Mouse (Mus musculus) heart, adult 2 months (tissue): ENCODE data around the gene Arhgef10l. TPM values are rescaled to one million over a fixed set of nuclear protein-coding genes. Genes with fewer than 3 reads are reported as not detected.

Experiments used
- DNase-seq, 2 experiments: peaks; one replicate each; pipeline ENCODE4 v3.0.0; 2021
- H3K27ac ChIP-seq: fragments of 200-600 bp; 2 replicates; pipeline ENCODE4 v1.8.1; 2022
- H3K27me3 ChIP-seq: fragments of 200-500 bp; 2 replicates; pipeline ENCODE4 v1.6.1; 2012; ENCODE audit warnings: mild to moderate bottlenecking, low read length, inconsistent platforms, mixed read lengths; ENCODE audit not compliant: control insufficient read depth, insufficient read depth
- H3K36me3 ChIP-seq: fragments of 200-500 bp; 2 replicates; pipeline ENCODE4 v1.6.1; 2012; ENCODE audit warnings: low read length, inconsistent platforms; ENCODE audit not compliant: control insufficient read depth, insufficient read depth
- H3K4me1 ChIP-seq: fragments of 200-500 bp; 2 replicates; pipeline ENCODE4 v1.6.1; 2011; ENCODE audit warnings: low read length; ENCODE audit not compliant: control insufficient read depth, insufficient read depth
- H3K4me3 ChIP-seq: fragments of 200-600 bp; 2 replicates; pipeline ENCODE4 v1.8.1; 2022
- H3K79me2 ChIP-seq: fragments of 200-500 bp; replicated peaks from 2 replicates; pipeline ENCODE4 v1.6.1; 2012; ENCODE audit warnings: mild to moderate bottlenecking, inconsistent platforms, low read length, moderate library complexity, mixed read lengths; ENCODE audit not compliant: control insufficient read depth, insufficient read depth
- H3K9ac ChIP-seq: fragments of 200-500 bp; 2 replicates; pipeline ENCODE4 v1.6.1; 2012; ENCODE audit warnings: low read depth, mild to moderate bottlenecking, control low read depth, inconsistent platforms, low read length, mixed read lengths
- CTCF ChIP-seq: fragments of 200-600 bp; IDR thresholded peaks from 2 replicates; pipeline ENCODE4 v1.8.1; 2022; ENCODE audit warnings: antibody characterized with exemption, mild to moderate bottlenecking, moderate library complexity
- EP300 ChIP-seq: fragments of 200-500 bp; IDR thresholded peaks from 2 replicates; pipeline ENCODE4 v1.6.1; 2011; ENCODE audit warnings: low read depth, low read length, control low read depth; ENCODE audit not compliant: insufficient read depth
- POLR2A ChIP-seq: fragments of 200-500 bp; IDR thresholded peaks from 2 replicates; pipeline ENCODE4 v1.6.1; 2011; ENCODE audit warnings: mild to moderate bottlenecking, low read depth, low read length, control low read depth; ENCODE audit not compliant: insufficient read depth
- WGBS: fragments of 180-500 bp; shearing (Covaris S2); methylation state at CpG from one replicate; pipeline ENCODE4 v1.1.7; 2018; 5-methylcytosine and 5-hydroxymethylcytosine counted together
- intact Hi-C: fragments of 180-260 bp; cut with DNase I; formaldehyde crosslinking; loops from one replicate; pipeline ENCODE4 v1.15.1; 2025
- polyA plus RNA-seq: library from polyadenylated mRNA; depleted of rRNA; stranded (reverse); fragments of >200 nt; gene quantifications from 2 replicates; pipeline ENCODE4 v1.2.3, GENCODE M21; 2012
- total RNA-seq, 2 experiments: library from RNA; stranded (reverse); gene quantifications; 2 replicates each; pipeline ENCODE4 v1.2.3; 2021

Arhgef10l gene
- total and polyA plus RNA-seq, 3 experiments, result 54.7 to 74.4 (median 61.0) TPM

GRCm38 (mm10) chr4:140709111-140709510, 43.3 kb upstream of the Arhgef10l start:
- 92% methylated on average over 7 of the region's 7 CpGs for WGBS
- Histone ChIP-seq H3K4me1 (peaks cover 1% of the 10 kb centered on the region), H3K27me3 (no peaks in the 10 kb centered on the region), H3K36me3 (no peaks in the 10 kb centered on the region), H3K79me2 (no peaks in the 10 kb centered on the region), H3K27ac (no peak overlapping the region), H3K4me3 (no peak overlapping the region), H3K9ac (no peak overlapping the region)
- intact Hi-C loops, result no loop called here
- TF ChIP-seq EP300, result no peak
- no peak for TF ChIP-seq CTCF
- no peak for TF ChIP-seq POLR2A
- no peak for DNase-seq

DNA sequence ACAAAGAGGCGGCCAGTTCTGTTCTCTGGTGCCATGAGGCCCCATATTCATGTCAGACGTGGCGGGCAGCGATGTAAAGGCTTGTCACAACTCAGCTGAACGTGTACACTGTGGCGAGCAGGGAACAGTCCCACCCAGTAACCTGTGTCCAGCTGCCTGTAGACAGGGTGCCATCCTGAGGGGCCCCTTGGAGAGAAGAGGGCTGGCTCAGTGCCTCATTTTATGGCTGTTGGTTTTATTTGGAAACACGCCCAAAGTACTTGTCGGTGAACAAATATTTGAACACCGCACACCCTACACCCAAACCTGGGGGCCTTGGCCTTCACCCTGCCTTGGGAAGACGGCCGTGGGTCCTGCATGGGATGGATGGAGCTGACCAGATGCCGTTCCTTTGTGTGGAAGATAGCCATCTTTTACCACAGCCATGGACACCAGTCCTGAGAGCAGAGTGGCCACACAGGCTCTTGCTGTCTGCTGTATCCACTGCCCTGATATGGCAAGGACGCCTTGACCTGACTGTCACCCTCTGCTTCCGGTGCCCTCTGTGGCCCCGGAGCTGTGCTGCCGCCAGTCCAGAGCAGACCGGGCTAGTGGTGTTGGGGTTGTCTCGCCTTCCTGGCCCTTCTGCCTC, 42.6 kb upstream of the Arhgef10l start:
- Histone ChIP-seq H3K27ac (no peak overlapping the region), H3K9ac (no peak overlapping the region), H3K79me2 (no peaks in the 10 kb centered on the region), H3K4me3 (no peak overlapping the region), H3K4me1 (no peaks in the 10 kb centered on the region), H3K27me3 (no peaks in the 10 kb centered on the region), H3K36me3 (no peaks in the 10 kb centered on the region)
- intact Hi-C loops, result no loop called here
- 68% methylated on average over 18 of the region's 18 CpGs for WGBS
- no peak for DNase-seq
- TF ChIP-seq EP300, result no peak
- no peak for TF ChIP-seq POLR2A
- no peak for TF ChIP-seq CTCF

DNA sequence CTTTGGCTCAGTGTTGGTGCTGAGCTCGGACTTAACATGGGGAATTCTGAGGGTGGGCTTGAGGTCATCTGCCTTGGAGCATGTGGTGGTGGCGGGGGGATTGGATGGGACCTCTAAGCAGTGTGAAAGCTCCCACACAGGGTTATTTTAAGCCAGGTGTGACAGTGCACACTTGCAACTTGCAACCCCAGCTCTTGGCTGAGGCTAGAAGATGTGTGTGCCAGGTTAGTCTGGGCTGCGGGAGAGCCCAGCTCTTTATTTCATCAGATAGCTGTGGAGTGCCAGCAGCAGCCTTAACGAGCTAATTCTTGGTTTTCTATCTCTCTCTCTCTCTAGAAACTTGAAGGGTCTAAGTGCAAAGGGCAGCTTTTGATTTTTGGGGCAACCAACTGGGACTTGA, 41.8 kb upstream of the Arhgef10l start:
- DNase-seq, result no peak
- TF ChIP-seq CTCF (no peak), POLR2A (no peak), EP300 (no peak)
- Histone ChIP-seq H3K4me1 (no peaks in the 10 kb centered on the region), H3K9ac (no peak overlapping the region), H3K4me3 (no peak overlapping the region), H3K36me3 (no peaks in the 10 kb centered on the region), H3K27ac (no peak overlapping the region), H3K79me2 (no peaks in the 10 kb centered on the region), H3K27me3 (no peaks in the 10 kb centered on the region)
- 57% methylated on average over 4 of the region's 4 CpGs for WGBS
- intact Hi-C loops, result no loop called here

GRCm38 (mm10) chr4:140704166-140704565, 38.4 kb upstream of the Arhgef10l start:
- no peak overlapping the region for H3K4me3 ChIP-seq
- no peak overlapping the region for H3K27ac ChIP-seq
- TF ChIP-seq POLR2A (no peak), CTCF (no peak), EP300 (no peak)
- H3K36me3 ChIP-seq, result no peaks in the 10 kb centered on the region
- no peak for DNase-seq
- 54% methylated on average over 4 of the region's 4 CpGs for WGBS
- H3K4me1 ChIP-seq, result peaks cover 5% of the 10 kb centered on the region
- H3K79me2 ChIP-seq, result no peaks in the 10 kb centered on the region
- no peaks in the 10 kb centered on the region for H3K27me3 ChIP-seq
- no peak overlapping the region for H3K9ac ChIP-seq
- intact Hi-C loops, result no loop called here

GRCm38 (mm10) chr4:140703636-140704035, 37.8 kb upstream of the Arhgef10l start:
- WGBS, result 55% methylated on average over 8 of the region's 8 CpGs
- intact Hi-C loops, result no loop called here
- Histone ChIP-seq H3K27me3 (no peaks in the 10 kb centered on the region), H3K4me1 (peaks cover 5% of the 10 kb centered on the region), H3K4me3 (no peak overlapping the region), H3K9ac (no peak overlapping the region), H3K36me3 (no peaks in the 10 kb centered on the region), H3K27ac (no peak overlapping the region), H3K79me2 (no peaks in the 10 kb centered on the region)
- TF ChIP-seq EP300 (no peak), CTCF (no peak), POLR2A (no peak)
- no peak for DNase-seq

DNA sequence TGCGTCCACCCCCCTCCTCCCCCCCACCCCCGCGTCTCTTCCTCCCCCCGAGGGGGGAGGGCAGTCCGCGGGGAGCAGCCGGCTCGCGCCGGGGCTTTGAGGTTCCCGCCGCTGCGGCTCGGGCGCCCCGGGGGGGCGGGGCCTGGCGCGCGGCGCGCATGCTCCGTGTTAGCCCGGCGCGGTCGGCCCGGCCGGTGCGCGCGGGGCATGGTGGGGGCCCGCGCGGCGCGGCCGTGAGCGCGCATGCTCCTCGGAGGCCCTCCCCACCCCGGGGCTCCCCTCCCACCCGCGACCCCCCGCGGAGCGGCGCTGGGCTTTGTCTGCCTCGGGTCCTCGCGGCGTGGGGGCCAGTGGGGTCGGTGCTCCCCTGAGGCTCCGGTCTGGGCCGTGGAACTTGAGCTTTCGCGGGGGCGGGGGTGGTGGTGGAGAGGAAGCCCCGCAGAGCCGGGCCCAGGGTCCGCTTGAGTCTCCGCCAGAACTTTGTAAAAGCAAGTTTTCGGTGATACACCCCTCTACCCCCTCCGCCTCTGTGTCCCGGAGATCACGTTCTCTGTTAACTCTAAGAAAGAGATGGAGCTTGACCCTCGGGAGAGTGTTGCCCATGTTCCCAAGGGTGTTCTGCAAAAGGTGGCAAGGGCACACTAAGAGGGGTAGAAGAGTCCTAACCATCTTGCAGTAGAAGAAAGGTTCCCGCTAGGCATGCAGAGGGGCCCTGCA, 37.0 kb upstream of the Arhgef10l start:
- H3K36me3 ChIP-seq, result no peaks in the 10 kb centered on the region
- peaks cover 5% of the 10 kb centered on the region for H3K4me1 ChIP-seq
- peak overlapping the region; percentile 89 for H3K27ac ChIP-seq
- DNase-seq, result peak; percentile 93
- TF ChIP-seq EP300 (no peak), POLR2A (no peak), CTCF (no peak)
- H3K4me3 ChIP-seq, result peak overlapping the region; percentile 90
- WGBS, result 2% methylated on average over 43 of the region's 68 CpGs
- H3K79me2 ChIP-seq, result no peaks in the 10 kb centered on the region
- H3K27me3 ChIP-seq, result no peaks in the 10 kb centered on the region
- intact Hi-C loops, result no loop called here
- H3K9ac ChIP-seq, result peak overlapping the region; percentile 92
